Mouse (Mus musculus) stomach, postnatal 0 days (tissue): ENCODE results near the gene Noxo1. TPM values are rescaled to one million over a fixed set of nuclear protein-coding genes. Genes with fewer than 3 reads are reported as not detected.

ENCODE experiments used
- ATAC-seq: fragments of 200-750 bp; cut with Nextera tagmentation; 2 replicates; pipeline ENCODE4 v1.8.0; 2017; ENCODE audit not compliant: low FRiP score, low TSS enrichment
- DNase-seq: peaks from one replicate; pipeline ENCODE4 v3.0.0-alpha.2; 2016; ENCODE audit warnings: low spot score
- H3K27ac ChIP-seq: fragments of 300-500 bp; sonication (generic); replicated peaks from 2 replicates; pipeline ENCODE4 v1.5.1; 2014; ENCODE audit warnings: mild to moderate bottlenecking, control low read depth
- H3K27me3 ChIP-seq: fragments of 300-500 bp; sonication (generic); 2 replicates; pipeline ENCODE4 v1.6.1; 2014; ENCODE audit warnings: low read length; ENCODE audit not compliant: control insufficient read depth, insufficient read depth
- H3K36me3 ChIP-seq: fragments of 300-500 bp; sonication (generic); 2 replicates; pipeline ENCODE4 v1.6.1; 2014; ENCODE audit warnings: low read length, mixed read lengths; ENCODE audit not compliant: control insufficient read depth, insufficient read depth
- H3K4me1 ChIP-seq: fragments of 300-500 bp; sonication (generic); replicated peaks from 2 replicates; pipeline ENCODE4 v1.6.1; 2014; ENCODE audit warnings: antibody characterized with exemption; ENCODE audit not compliant: control insufficient read depth, insufficient read depth
- H3K4me2 ChIP-seq: fragments of 300-500 bp; sonication (generic); replicated peaks from 2 replicates; pipeline ENCODE4 v1.6.1; 2014; ENCODE audit warnings: low read depth, mild to moderate bottlenecking, control low read depth, moderate library complexity
- H3K4me3 ChIP-seq: fragments of 300-500 bp; sonication (generic); 2 replicates; pipeline ENCODE4 v1.5.1; 2014; ENCODE audit warnings: low read depth, low read length, control low read depth
- H3K9ac ChIP-seq: fragments of 300-500 bp; sonication (generic); 2 replicates; pipeline ENCODE4 v1.6.1; 2014; ENCODE audit warnings: mild to moderate bottlenecking, low read length, control low read depth, mixed read lengths
- H3K9me3 ChIP-seq: fragments of 300-500 bp; sonication (generic); 2 replicates; pipeline ENCODE4 v1.6.1; 2016; ENCODE audit warnings: low read length; ENCODE audit not compliant: control insufficient read depth
- CTCF ChIP-seq: IDR thresholded peaks from 2 replicates; pipeline ENCODE4 v1.5.1; 2016; ENCODE audit warnings: antibody characterized with exemption, low read depth, mild to moderate bottlenecking, moderate library complexity
- EP300 ChIP-seq: optimal IDR thresholded peaks from 2 replicates; pipeline ENCODE3; 2016; ENCODE audit warnings: antibody characterized with exemption
- WGBS: fragments of 180-500 bp; shearing (Covaris S2); extraction: QIAGEN DNeasy Blood & Tissue Kit; methylation state at CpG from one replicate; pipeline ENCODE4 v1.1.7; 2014; 5-methylcytosine and 5-hydroxymethylcytosine counted together
- polyA plus RNA-seq: library from polyadenylated mRNA; unstranded; fragments of >200 nt; fragmentation: Nextera tagmentation; extraction: Ambion mirVana; gene quantifications from 2 replicates; pipeline ENCODE4 v1.2.1, GENCODE M21; 2015

Noxo1 gene
- polyA plus RNA-seq, 1 experiment from 2014 or later, result 3.3 TPM

DNA sequence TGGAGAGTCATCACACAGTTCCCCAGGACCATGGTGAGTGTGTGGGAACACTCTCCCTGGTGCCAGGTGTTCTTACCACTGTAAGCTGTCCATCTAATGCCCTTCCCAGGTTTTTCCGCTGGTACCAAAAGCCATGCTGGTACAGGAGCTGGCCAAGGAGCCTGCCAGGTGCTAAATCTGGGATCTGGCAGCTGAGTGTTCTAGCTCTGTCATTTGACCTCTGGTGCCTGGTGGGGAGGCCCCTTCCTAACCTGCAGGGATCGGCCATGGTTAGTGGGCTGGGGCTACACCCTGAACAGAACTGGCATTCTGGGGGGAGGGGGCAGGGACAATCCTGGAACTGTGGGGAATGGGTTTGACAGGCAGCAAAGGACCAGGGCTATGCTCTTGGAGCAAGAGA, 31.6 kb downstream of the Noxo1 start, which contains the start of gene Rpl3l:
TSS of gene Rpl3l (plus strand) at position 203 of the 400 bp plus-strand sequence.
- no peaks in the 10 kb centered on the region for H3K4me1 ChIP-seq
- no peaks in the 10 kb centered on the region for H3K9me3 ChIP-seq
- no peak for TF ChIP-seq EP300
- TF ChIP-seq CTCF, result no peak
- H3K4me3 ChIP-seq, result no peak within 1 kb of the TSS
- H3K27ac ChIP-seq, result no peak within 1 kb of the TSS
- no peaks in the 10 kb centered on the region for H3K36me3 ChIP-seq
- H3K4me2 ChIP-seq, result no peak within 1 kb of the TSS
- DNase-seq (no peak), ATAC-seq (no peak)
- WGBS, result 65% methylated on average over 2 of the region's 2 CpGs
- no peak within 1 kb of the TSS for H3K9ac ChIP-seq
- no peaks in the 10 kb centered on the region for H3K27me3 ChIP-seq

DNA sequence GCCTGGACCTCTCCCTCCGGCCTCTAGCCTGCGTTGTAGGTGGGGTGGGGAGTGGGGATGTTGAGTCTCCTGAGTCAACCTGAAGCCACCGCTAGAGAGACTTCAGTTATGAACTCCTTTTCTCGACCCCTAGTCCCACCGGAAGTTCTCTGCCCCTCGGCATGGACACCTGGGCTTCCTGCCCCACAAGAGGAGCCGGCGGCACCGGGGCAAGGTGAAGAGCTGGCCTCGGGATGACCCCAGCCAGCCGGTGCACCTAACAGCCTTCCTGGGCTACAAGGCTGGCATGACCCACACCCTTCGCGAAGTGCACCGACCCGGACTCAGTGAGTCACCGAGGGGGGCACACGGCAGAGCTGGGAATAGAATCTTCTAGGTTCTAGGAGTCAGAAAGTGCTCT, 32.1 kb downstream of the Noxo1 start:
- 71% methylated on average over 17 of the region's 17 CpGs for WGBS
- TF ChIP-seq CTCF, result no peak
- TF ChIP-seq EP300, result no peak
- Histone ChIP-seq H3K27me3 (no peaks in the 10 kb centered on the region), H3K4me1 (no peaks in the 10 kb centered on the region), H3K27ac (no peak overlapping the region), H3K36me3 (no peaks in the 10 kb centered on the region), H3K4me3 (no peak overlapping the region), H3K9ac (no peak overlapping the region), H3K4me2 (no peak overlapping the region), H3K9me3 (no peaks in the 10 kb centered on the region)
- DNase-seq (no peak), ATAC-seq (no peak)

DNA sequence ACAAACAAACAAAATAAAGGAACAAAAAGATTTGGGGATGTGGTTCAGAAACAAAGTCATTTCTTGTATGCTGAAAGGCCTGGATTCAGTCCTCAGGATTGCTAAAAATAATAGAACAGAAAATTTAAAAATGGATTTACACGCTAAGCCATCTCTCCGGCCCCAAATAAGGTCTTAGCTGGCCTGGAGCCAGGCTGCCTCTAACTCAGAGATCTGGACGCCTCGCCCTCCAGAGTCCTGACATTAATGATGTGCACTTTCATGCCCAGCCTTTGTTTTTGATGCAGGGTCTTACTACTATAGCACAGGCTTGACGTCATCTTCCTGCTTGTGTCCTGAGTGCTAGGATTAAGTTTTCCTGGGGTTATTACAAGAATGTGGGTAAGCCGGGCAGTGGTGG, 33.0 kb downstream of the Noxo1 start:
- Histone ChIP-seq H3K27me3 (no peaks in the 10 kb centered on the region), H3K9me3 (no peaks in the 10 kb centered on the region), H3K36me3 (no peaks in the 10 kb centered on the region), H3K4me1 (no peaks in the 10 kb centered on the region), H3K9ac (no peak overlapping the region), H3K4me2 (no peak overlapping the region), H3K27ac (no peak overlapping the region), H3K4me3 (no peak overlapping the region)
- DNase-seq, result no peak
- 43% methylated on average over 6 of the region's 6 CpGs for WGBS
- ATAC-seq, result no peak
- TF ChIP-seq EP300 (no peak), CTCF (no peak)

DNA sequence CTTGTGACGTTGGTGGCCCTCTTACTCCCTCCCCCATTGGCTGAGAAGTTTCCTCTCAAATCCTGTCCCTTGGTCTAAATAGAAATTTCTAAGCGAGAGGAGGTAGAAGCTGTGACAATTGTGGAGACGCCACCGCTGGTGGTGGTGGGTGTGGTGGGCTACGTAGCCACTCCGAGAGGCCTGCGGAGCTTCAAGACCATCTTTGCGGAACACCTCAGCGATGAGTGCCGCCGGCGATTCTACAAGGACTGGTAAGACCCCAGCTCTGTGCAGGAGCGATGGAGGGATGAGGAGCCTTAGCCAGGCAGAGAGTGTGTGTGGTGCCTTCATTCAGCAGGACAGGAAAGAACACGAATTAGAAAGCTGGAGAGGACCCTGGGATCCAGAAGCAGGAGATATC, 34.8 kb downstream of the Noxo1 start:
- 77% methylated on average over 14 of the region's 14 CpGs for WGBS
- no peak for DNase-seq
- no peaks in the 10 kb centered on the region for H3K9me3 ChIP-seq
- TF ChIP-seq EP300 (no peak), CTCF (no peak)
- no peak overlapping the region for H3K4me2 ChIP-seq
- no peaks in the 10 kb centered on the region for H3K36me3 ChIP-seq
- no peak overlapping the region for H3K4me3 ChIP-seq
- peaks cover 2% of the 10 kb centered on the region; the same call in 1 of the 2 replicates for H3K4me1 ChIP-seq
- H3K27ac ChIP-seq, result no peak overlapping the region
- H3K27me3 ChIP-seq, result no peaks in the 10 kb centered on the region
- no peak overlapping the region for H3K9ac ChIP-seq
- no peak for ATAC-seq

- 80% methylated on average over 12 of the region's 12 CpGs for WGBS
- H3K4me1 ChIP-seq, result peaks cover 5% of the 10 kb centered on the region; the same call in 1 of the 2 replicates
- DNase-seq, result no peak
- no peaks in the 10 kb centered on the region for H3K27me3 ChIP-seq
- no peak overlapping the region for H3K9ac ChIP-seq
- H3K36me3 ChIP-seq, result no peaks in the 10 kb centered on the region
- H3K9me3 ChIP-seq, result no peaks in the 10 kb centered on the region
- ATAC-seq, result no peak
- H3K4me3 ChIP-seq, result no peak overlapping the region
- no peak overlapping the region for H3K4me2 ChIP-seq
- no peak overlapping the region for H3K27ac ChIP-seq
- TF ChIP-seq EP300 (no peak), CTCF (no peak)
Observed at GRCm38 (mm10) chr17:24732233-24732935, 36.4 kb downstream of the Noxo1 start.

DNA sequence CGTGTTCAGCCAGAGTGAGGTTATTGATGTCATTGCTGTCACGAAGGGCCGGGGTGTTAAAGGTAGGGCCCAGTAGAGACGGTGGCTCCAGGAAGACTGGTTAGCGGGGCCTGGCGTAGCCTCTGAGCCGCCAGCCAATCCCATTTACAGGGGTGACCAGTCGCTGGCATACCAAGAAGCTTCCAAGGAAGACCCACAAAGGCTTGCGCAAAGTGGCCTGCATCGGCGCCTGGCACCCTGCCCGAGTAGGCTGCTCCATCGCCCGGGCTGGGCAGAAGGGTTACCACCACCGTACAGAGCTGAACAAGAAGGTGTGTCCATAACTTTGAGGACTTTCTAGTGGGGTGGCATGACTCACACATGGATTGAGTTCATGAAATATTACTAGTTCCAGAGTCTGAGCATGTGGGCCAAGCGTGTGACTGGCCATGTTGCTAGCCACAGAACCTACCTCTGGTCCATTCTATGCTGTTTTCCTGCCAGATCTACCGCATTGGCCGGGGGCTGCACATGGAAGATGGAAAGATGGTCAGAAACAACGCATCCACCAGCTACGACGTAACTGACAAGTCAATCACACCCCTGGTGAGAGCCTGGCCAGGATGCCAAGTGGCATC, 37.5 kb downstream of the Noxo1 start:
- H3K27ac ChIP-seq, result no peak overlapping the region
- no peak for ATAC-seq
- no peak for DNase-seq
- TF ChIP-seq EP300 (no peak), CTCF (no peak)
- H3K27me3 ChIP-seq, result no peaks in the 10 kb centered on the region
- 87% methylated on average over 21 of the region's 21 CpGs for WGBS
- H3K36me3 ChIP-seq, result no peaks in the 10 kb centered on the region
- no peaks in the 10 kb centered on the region for H3K9me3 ChIP-seq
- H3K4me2 ChIP-seq, result no peak overlapping the region
- no peak overlapping the region for H3K4me3 ChIP-seq
- H3K4me1 ChIP-seq, result peaks cover 7% of the 10 kb centered on the region; the same call in 1 of the 2 replicates
- no peak overlapping the region for H3K9ac ChIP-seq
